Mouse (Mus musculus): Measurements from ENCODE around the gene Il11ra1. TPM values are rescaled to one million over a fixed set of nuclear protein-coding genes. Genes with fewer than 3 reads are reported as not detected.
"Not testable (repeated sequence)": the region's sequence is repeated elsewhere in the genome, so short reads cannot be mapped to it uniquely, and the experiment has no call there.

Gene Il11ra1
- 39.9 and 40.6 TPM in 2 replicates for polyA plus RNA-seq (2014; fragmentation: Nextera tagmentation; extraction: Ambion mirVana)

GRCm38 (mm10) chr4:41699783-41700182 is at the start of gene Il11ra1:
TSS of gene Il11ra1 (plus strand) at chr4:41699989.
- DNase-seq (ENCODE audit: low spot score); H3K4me3 ChIP-seq (replicated peaks; ENCODE audit: low read length); H3K27ac ChIP-seq; H3K9me3 ChIP-seq (ENCODE audit: control insufficient read depth, low read length); H3K4me1 ChIP-seq (replicated peaks; ENCODE audit: control insufficient read depth, insufficient read depth, low read length); ATAC-seq (ENCODE audit: low FRiP score); H3K36me3 ChIP-seq (replicated peaks; ENCODE audit: control insufficient read depth, insufficient read depth); H3K27me3 ChIP-seq (ENCODE audit: control insufficient read depth, insufficient read depth, low read length); H3K9ac ChIP-seq: not testable (repeated sequence)
- WGBS = 85% methylated on average over 7 of the region's 10 CpGs
- H3K4me2 ChIP-seq (replicated peaks) = peak within 1 kb of the TSS; percentile 37

- H3K4me2 ChIP-seq (replicated peaks) = no peak overlapping the region
- H3K4me1 ChIP-seq (replicated peaks; ENCODE audit: control insufficient read depth, insufficient read depth, low read length) = 0 out of 2 replicates have a peak, but pooled peaks cover 2% of the 10 kb centered on the region
- no peaks in the 10 kb centered on the region for H3K27me3 ChIP-seq (ENCODE audit: control insufficient read depth, insufficient read depth, low read length)
- no peak overlapping the region for H3K4me3 ChIP-seq (replicated peaks; ENCODE audit: low read length)
- 38% methylated on average over 6 of the region's 6 CpGs for WGBS
- DNase-seq (ENCODE audit: low spot score) (peak; percentile 71), ATAC-seq (ENCODE audit: low FRiP score) (no peak)
- H3K9me3 ChIP-seq (ENCODE audit: control insufficient read depth, low read length) = no peaks in the 10 kb centered on the region
- peaks cover 14% of the 10 kb centered on the region; the same call in 1 of the 2 replicates for H3K36me3 ChIP-seq (replicated peaks; ENCODE audit: control insufficient read depth, insufficient read depth)
- H3K9ac ChIP-seq = no peak overlapping the region
- no peak overlapping the region for H3K27ac ChIP-seq
Observed at GRCm38 (mm10) chr4:41653296-41653695, 46.5 kb upstream of the Il11ra1 start.

- 60% methylated on average over 6 of the region's 6 CpGs for WGBS
- H3K9me3 ChIP-seq (ENCODE audit: control insufficient read depth, low read length) = no peaks in the 10 kb centered on the region
- H3K4me3 ChIP-seq (replicated peaks; ENCODE audit: low read length) = no peak overlapping the region
- H3K4me2 ChIP-seq (replicated peaks) = no peak overlapping the region
- H3K4me1 ChIP-seq (replicated peaks; ENCODE audit: control insufficient read depth, insufficient read depth, low read length) = no peaks in the 10 kb centered on the region
- no peaks in the 10 kb centered on the region for H3K27me3 ChIP-seq (ENCODE audit: control insufficient read depth, insufficient read depth, low read length)
- peaks cover 15% of the 10 kb centered on the region; the same call in 1 of the 2 replicates for H3K36me3 ChIP-seq (replicated peaks; ENCODE audit: control insufficient read depth, insufficient read depth)
- H3K9ac ChIP-seq = no peak overlapping the region
- ATAC-seq (ENCODE audit: low FRiP score) = no peak
- no peak for DNase-seq (ENCODE audit: low spot score)
- no peak overlapping the region for H3K27ac ChIP-seq
Observed at GRCm38 (mm10) chr4:41653730-41654129, 46.1 kb upstream of the Il11ra1 start.

- WGBS = 13% methylated on average over 7 of the region's 7 CpGs
- peak; percentile 25; the same call in 1 of the 2 replicates for ATAC-seq (ENCODE audit: low FRiP score)
Observed at GRCm38 (mm10) chr4:41654217-41654616, 45.6 kb upstream of the Il11ra1 start.

GRCm38 (mm10) chr4:41655525-41655924 is 44.3 kb upstream of the Il11ra1 start:
- Histone ChIP-seq H3K27me3 (ENCODE audit: control insufficient read depth, insufficient read depth, low read length) (no peaks in the 10 kb centered on the region), H3K36me3 (replicated peaks; ENCODE audit: control insufficient read depth, insufficient read depth) (peaks cover 15% of the 10 kb centered on the region; the same call in 1 of the 2 replicates), H3K4me3 (replicated peaks; ENCODE audit: low read length) (no peak overlapping the region), H3K27ac (no peak overlapping the region), H3K9me3 (ENCODE audit: control insufficient read depth, low read length) (no peaks in the 10 kb centered on the region), H3K4me2 (replicated peaks) (no peak overlapping the region), H3K4me1 (replicated peaks; ENCODE audit: control insufficient read depth, insufficient read depth, low read length) (peaks cover 10% of the 10 kb centered on the region; the same call in 1 of the 2 replicates), H3K9ac (no peak overlapping the region)
- 85% methylated on average over 2 of the region's 2 CpGs for WGBS
- no peak for DNase-seq (ENCODE audit: low spot score)
- no peak for ATAC-seq (ENCODE audit: low FRiP score)

More at GRCm38 (mm10) chr4:41654217-41654616, 45.6 kb upstream of the Il11ra1 start:
- Histone ChIP-seq H3K36me3 (replicated peaks; ENCODE audit: control insufficient read depth, insufficient read depth) (peaks cover 15% of the 10 kb centered on the region; the same call in 1 of the 2 replicates), H3K4me1 (replicated peaks; ENCODE audit: control insufficient read depth, insufficient read depth, low read length) (peaks cover 5% of the 10 kb centered on the region; the same call in 1 of the 2 replicates), H3K27ac (no peak overlapping the region), H3K27me3 (ENCODE audit: control insufficient read depth, insufficient read depth, low read length) (no peaks in the 10 kb centered on the region), H3K4me2 (replicated peaks) (no peak overlapping the region), H3K9me3 (ENCODE audit: control insufficient read depth, low read length) (no peaks in the 10 kb centered on the region), H3K9ac (no peak overlapping the region), H3K4me3 (replicated peaks; ENCODE audit: low read length) (no peak overlapping the region)
- peak; percentile 63 for DNase-seq (ENCODE audit: low spot score)

- H3K9ac ChIP-seq = no peak overlapping the region
- WGBS = 19% methylated on average over 18 of the region's 25 CpGs
- no peaks in the 10 kb centered on the region for H3K9me3 ChIP-seq (ENCODE audit: control insufficient read depth, low read length)
- H3K4me1 ChIP-seq (replicated peaks; ENCODE audit: control insufficient read depth, insufficient read depth, low read length) = peaks cover 20% of the 10 kb centered on the region
- no peak overlapping the region for H3K27ac ChIP-seq
- ATAC-seq (ENCODE audit: low FRiP score) (0 out of 2 replicates have a peak, but pooled peaks have one; percentile 6), DNase-seq (ENCODE audit: low spot score) (no peak)
- no peaks in the 10 kb centered on the region for H3K27me3 ChIP-seq (ENCODE audit: control insufficient read depth, insufficient read depth, low read length)
- H3K4me3 ChIP-seq (replicated peaks; ENCODE audit: low read length) = no peak overlapping the region
- peaks cover 18% of the 10 kb centered on the region; the same call in 1 of the 2 replicates for H3K36me3 ChIP-seq (replicated peaks; ENCODE audit: control insufficient read depth, insufficient read depth)
- no peak overlapping the region for H3K4me2 ChIP-seq (replicated peaks)
Observed at GRCm38 (mm10) chr4:41658566-41659384, 41.0 kb upstream of the Il11ra1 start.

GRCm38 (mm10) chr4:41659556-41659955 is 40.2 kb upstream of the Il11ra1 start:
- H3K27ac ChIP-seq = no peak overlapping the region
- WGBS = 41% methylated on average over 13 of the region's 13 CpGs
- no peaks in the 10 kb centered on the region for H3K9me3 ChIP-seq (ENCODE audit: control insufficient read depth, low read length)
- H3K4me1 ChIP-seq (replicated peaks; ENCODE audit: control insufficient read depth, insufficient read depth, low read length) = peaks cover 28% of the 10 kb centered on the region
- H3K27me3 ChIP-seq (ENCODE audit: control insufficient read depth, insufficient read depth, low read length) = no peaks in the 10 kb centered on the region
- DNase-seq (ENCODE audit: low spot score) (no peak), ATAC-seq (ENCODE audit: low FRiP score) (no peak)
- peaks cover 20% of the 10 kb centered on the region; the same call in 1 of the 2 replicates for H3K36me3 ChIP-seq (replicated peaks; ENCODE audit: control insufficient read depth, insufficient read depth)
- no peak overlapping the region for H3K4me3 ChIP-seq (replicated peaks; ENCODE audit: low read length)
- no peak overlapping the region for H3K9ac ChIP-seq
- H3K4me2 ChIP-seq (replicated peaks) = no peak overlapping the region

- H3K9ac ChIP-seq = no peak overlapping the region
- ATAC-seq (ENCODE audit: low FRiP score) (no peak), DNase-seq (ENCODE audit: low spot score) (peak; percentile 56)
- no peak overlapping the region for H3K4me2 ChIP-seq (replicated peaks)
- 14% methylated on average over 11 of the region's 11 CpGs for WGBS
- no peaks in the 10 kb centered on the region for H3K9me3 ChIP-seq (ENCODE audit: control insufficient read depth, low read length)
- peaks cover 20% of the 10 kb centered on the region; the same call in 1 of the 2 replicates for H3K36me3 ChIP-seq (replicated peaks; ENCODE audit: control insufficient read depth, insufficient read depth)
- peak overlapping the region; percentile 22; the same call in 1 of the 2 replicates for H3K27ac ChIP-seq
- no peak overlapping the region for H3K4me3 ChIP-seq (replicated peaks; ENCODE audit: low read length)
- H3K27me3 ChIP-seq (ENCODE audit: control insufficient read depth, insufficient read depth, low read length) = no peaks in the 10 kb centered on the region
- peaks cover 36% of the 10 kb centered on the region for H3K4me1 ChIP-seq (replicated peaks; ENCODE audit: control insufficient read depth, insufficient read depth, low read length)
Observed at GRCm38 (mm10) chr4:41660851-41661430, 38.8 kb upstream of the Il11ra1 start.

GRCm38 (mm10) chr4:41662723-41663122 is 37.1 kb upstream of the Il11ra1 start:
- Histone ChIP-seq H3K4me2 (replicated peaks) (no peak overlapping the region), H3K9ac (no peak overlapping the region), H3K36me3 (replicated peaks; ENCODE audit: control insufficient read depth, insufficient read depth) (peaks cover 12% of the 10 kb centered on the region; the same call in 1 of the 2 replicates), H3K4me3 (replicated peaks; ENCODE audit: low read length) (no peak overlapping the region), H3K27ac (peak overlapping the region; percentile 33), H3K9me3 (ENCODE audit: control insufficient read depth, low read length) (no peaks in the 10 kb centered on the region), H3K27me3 (ENCODE audit: control insufficient read depth, insufficient read depth, low read length) (no peaks in the 10 kb centered on the region), H3K4me1 (replicated peaks; ENCODE audit: control insufficient read depth, insufficient read depth, low read length) (peaks cover 36% of the 10 kb centered on the region)
- ATAC-seq (ENCODE audit: low FRiP score) = no peak
- DNase-seq (ENCODE audit: low spot score) = no peak
- WGBS = 62% methylated on average over 11 of the region's 11 CpGs
